Comparison of ENCODE assay signal across 17 mouse cellular contexts in the genomic region with DNA sequence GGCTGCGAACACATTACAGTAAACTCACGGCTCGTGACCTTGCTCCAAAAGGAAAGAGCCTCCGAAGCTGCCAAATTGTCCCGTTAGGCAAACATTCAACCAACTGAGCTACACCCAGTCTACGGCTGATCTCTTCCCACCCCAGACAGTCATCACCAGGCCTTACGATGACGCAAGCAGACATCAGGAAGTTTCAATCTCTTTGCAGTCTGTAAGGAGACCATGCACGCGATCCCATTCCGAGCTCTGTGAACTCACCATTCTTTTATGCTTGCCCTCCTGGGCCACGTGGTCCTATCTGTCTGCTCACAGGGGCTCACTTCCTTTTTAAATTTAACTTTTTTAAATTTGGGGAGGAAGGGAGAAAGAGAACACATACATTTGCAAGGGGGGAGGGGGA. TPM values are rescaled to one million over a fixed set of nuclear protein-coding genes. Genes with fewer than 3 reads are reported as not detected.
DNase-seq lines count a peak whose midpoint lies in the region; ATAC-seq and TF ChIP-seq lines count a peak whose summit lies in the region.
"Had no signal": no experiment of that assay in that cellular context is flagged by ENCODE, and none has a peak within 500 bp of the region (broad histone marks: within the 10 kb centered on the region; RNA-seq: fewer than 3 reads in every experiment).

No protein-coding gene starts in this region.

- H3K36me3 ChIP-seq in kidney, embryonic 15.5 days, result peaks cover 36% of the 10 kb centered on the region
- H3K36me3 ChIP-seq in CH12.LX (replicated peaks in 1 of 2; ENCODE audit: control insufficient read depth in 1 of 2, insufficient read depth in 1 of 2, low read length in 1 of 2), result no peaks in the 10 kb centered on the region
- H3K36me3 ChIP-seq in liver, embryonic 13.5 days, result 0 out of 2 replicates have a peak, but pooled peaks cover 3% of the 10 kb centered on the region
- H3K36me3 ChIP-seq: embryonic facial prominence, embryonic 15.5 days; neural tube, embryonic 12.5 days; stomach, embryonic 15.5 days had no signal

- H3K4me3 ChIP-seq in kidney, embryonic 15.5 days (replicated peaks), result no peak overlapping the region
- no peak overlapping the region for H3K4me3 ChIP-seq in CH12.LX (replicated peaks in 1 of 3; ENCODE audit: low read depth in 2 of 3, low read length in 2 of 3, poor library complexity in 1 of 3)
- H3K4me3 ChIP-seq in liver, embryonic 13.5 days (replicated peaks), result no peak overlapping the region
- H3K4me3 ChIP-seq: embryonic facial prominence, embryonic 15.5 days; neural tube, embryonic 12.5 days; stomach, embryonic 15.5 days had no signal

- DNase-seq in kidney, adult 9 months, result no peak
- peak; percentile 16 to 24 for DNase-seq in B cell, adult 2 months
- no peak for DNase-seq in CH12.LX (ENCODE audit: extremely low read depth)
- DNase-seq in liver, embryonic 13.5 days, result no peak
- DNase-seq in urinary bladder, postnatal 10 days (ENCODE audit: low spot score), result no peak
- no peak for DNase-seq in embryo, embryonic 9.5 days (ENCODE audit: extremely low spot score)
- DNase-seq: cerebellum, adult 18-20 months; heart, adult 18-20 months; left cerebral cortex, postnatal 4 days; retina, postnatal 1 day had no signal

- ATAC-seq in kidney, embryonic 15.5 days (replicated peaks; ENCODE audit: low FRiP score), result no peak
- no peak for ATAC-seq in liver, embryonic 13.5 days (ENCODE audit: low read depth)
- no peak for ATAC-seq in cerebellum, adult (ENCODE audit: insufficient number of reproducible peaks, low FRiP score, low TSS enrichment)
- ATAC-seq: inflammation-experienced regulatory T-cells, adult 6 months had no signal

- H3K27ac ChIP-seq in kidney, embryonic 15.5 days, result peak overlapping the region; percentile 28; the same call in 1 of the 2 replicates
- no peak overlapping the region for H3K27ac ChIP-seq in CH12.LX (ENCODE audit: insufficient read depth, low read depth)
- H3K27ac ChIP-seq in liver, embryonic 13.5 days, result no peak overlapping the region; the same call in 1 of the 2 replicates
- H3K27ac ChIP-seq: embryonic facial prominence, embryonic 15.5 days; neural tube, embryonic 12.5 days; stomach, embryonic 15.5 days had no signal

- TF ChIP-seq EP300 in CH12.LX (IDR thresholded peaks at IDR 0.05; ENCODE audit: low read length), result no peak

- H3K9me3 ChIP-seq in kidney, embryonic 15.5 days (replicated peaks), result no peaks in the 10 kb centered on the region
- no peaks in the 10 kb centered on the region for H3K9me3 ChIP-seq in CH12.LX (replicated peaks; ENCODE audit: low read length)
- no peaks in the 10 kb centered on the region for H3K9me3 ChIP-seq in liver, embryonic 13.5 days (replicated peaks)
- H3K9me3 ChIP-seq: embryonic facial prominence, embryonic 15.5 days; megakaryocyte, embryonic 14.5 days; neural tube, embryonic 12.5 days; stomach, embryonic 15.5 days had no signal

- H3K27me3 ChIP-seq in kidney, embryonic 15.5 days, result no peaks in the 10 kb centered on the region
- no peaks in the 10 kb centered on the region for H3K27me3 ChIP-seq in CH12.LX (replicated peaks)
- no peaks in the 10 kb centered on the region for H3K27me3 ChIP-seq in liver, embryonic 13.5 days
- H3K27me3 ChIP-seq: embryonic facial prominence, embryonic 15.5 days; neural tube, embryonic 12.5 days; stomach, embryonic 15.5 days had no signal

- 80% methylated on average over 12 of the region's 12 CpGs for WGBS in kidney, embryonic 15.5 days
- 41% methylated on average over 12 of the region's 12 CpGs for WGBS in liver, embryonic 13.5 days (ENCODE audit: insufficient replicate concordance)

- no peak overlapping the region for H3K9ac ChIP-seq in kidney, embryonic 15.5 days
- no peak overlapping the region for H3K9ac ChIP-seq in CH12.LX (ENCODE audit: insufficient read depth, low read depth)
- H3K9ac ChIP-seq in liver, embryonic 13.5 days, result 0 out of 2 replicates have a peak overlapping the region, but pooled peaks have one; percentile 13
- H3K9ac ChIP-seq: embryonic facial prominence, embryonic 15.5 days; neural tube, embryonic 12.5 days; stomach, embryonic 15.5 days had no signal

- no peaks in the 10 kb centered on the region for H3K79me2 ChIP-seq in CH12.LX (replicated peaks; ENCODE audit: control insufficient read depth, extremely low read depth, insufficient read depth, poor library complexity, severe bottlenecking)

- TF ChIP-seq RAD21 in CH12.LX (IDR thresholded peaks at IDR 0.05; ENCODE audit: low read depth, low read length), result no peak

- in situ Hi-C loops in CH12.LX (cut with MboI; ENCODE audit: low pct_ligation_motif_present, low pct_unique_long_range_greater_than_20kb, low sequenced_read_pairs), result no loop called here

- TF ChIP-seq CTCF in CH12.LX (conservative IDR thresholded peaks at IDR 0.05 in 1 of 2, IDR thresholded peaks at IDR 0.05 in 1 of 2; ENCODE audit: low read depth in 2 of 2, low read length in 2 of 2), result no peak

- no peak for TF ChIP-seq POLR2A in CH12.LX (IDR thresholded peaks at IDR 0.05; ENCODE audit: low read depth, low read length)

- no peak overlapping the region for H3K4me2 ChIP-seq in kidney, embryonic 15.5 days
- peak overlapping the region; percentile 2; the same call in 1 of the 2 replicates for H3K4me2 ChIP-seq in CH12.LX (ENCODE audit: insufficient read depth, low read depth, poor library complexity, severe bottlenecking)
- H3K4me2 ChIP-seq in liver, embryonic 13.5 days, result 0 out of 2 replicates have a peak overlapping the region, but pooled peaks have one; percentile 19
- H3K4me2 ChIP-seq: embryonic facial prominence, embryonic 15.5 days; neural tube, embryonic 12.5 days; stomach, embryonic 15.5 days had no signal

- dilution Hi-C loops in CH12.LX (cut with MboI; ENCODE audit: extremely low pct_ligation_motif_present, extremely low pct_unique_long_range_greater_than_20kb, low sequenced_read_pairs), result no loop called here

- H3K4me1 ChIP-seq in kidney, embryonic 15.5 days, result peaks cover 72% of the 10 kb centered on the region
- peaks cover 0 to 7% of the 10 kb centered on the region in 2 experiments; a peak in 1 of 4 replicates for H3K4me1 ChIP-seq in CH12.LX (ENCODE audit: control insufficient read depth in 1 of 2, insufficient read depth in 2 of 2)
- peaks cover 71% of the 10 kb centered on the region for H3K4me1 ChIP-seq in liver, embryonic 13.5 days (replicated peaks)

TF ChIP-seq in CH12.LX, 34 proteins besides CTCF, POLR2A, EP300 and RAD21:
- TF ChIP-seq PAX5 (IDR thresholded peaks at IDR 0.05; ENCODE audit: low read length), result no peak
- TF ChIP-seq TCF12 (IDR thresholded peaks at IDR 0.05; ENCODE audit: low read depth, low read length), result no peak
- no peak for TF ChIP-seq ETS1 (conservative IDR thresholded peaks at IDR 0.05; ENCODE audit: low read depth, low read length)
- no peak for TF ChIP-seq CHD2 (IDR thresholded peaks at IDR 0.05; ENCODE audit: low read length)
- TF ChIP-seq JUND (conservative IDR thresholded peaks at IDR 0.05; ENCODE audit: low read depth, low read length), result no peak
- no peak for TF ChIP-seq MYC (IDR thresholded peaks at IDR 0.05; ENCODE audit: low read depth, low read length)
- TF ChIP-seq SMC3 (IDR thresholded peaks at IDR 0.05; ENCODE audit: low read depth, low read length), result no peak
- no peak for TF ChIP-seq BHLHE40 (IDR thresholded peaks at IDR 0.05; ENCODE audit: low read depth, low read length)
- TF ChIP-seq MAX (IDR thresholded peaks at IDR 0.05; ENCODE audit: low read length), result no peak
- TF ChIP-seq E2F4 (IDR thresholded peaks at IDR 0.05; ENCODE audit: insufficient replicate concordance, low read depth, low read length), result no peak
- no peak for TF ChIP-seq KAT2A (IDR thresholded peaks at IDR 0.05; ENCODE audit: insufficient replicate concordance, low read length)
- TF ChIP-seq ZC3H11A (IDR thresholded peaks at IDR 0.05; ENCODE audit: low read depth, low read length), result no peak
- TF ChIP-seq USF2 (conservative IDR thresholded peaks at IDR 0.05; ENCODE audit: low read depth, low read length), result no peak
- no peak for TF ChIP-seq ZKSCAN1 (IDR thresholded peaks at IDR 0.05; ENCODE audit: borderline replicate concordance, low read depth, low read length)
- TF ChIP-seq RCOR1 (conservative IDR thresholded peaks at IDR 0.05; ENCODE audit: low read depth, low read length), result no peak
- TF ChIP-seq NRF1 (IDR thresholded peaks at IDR 0.05; ENCODE audit: low read depth, low read length), result no peak
- no peak for TF ChIP-seq POLR2AphosphoS2 (IDR thresholded peaks at IDR 0.05; ENCODE audit: low read depth, low read length)
- no peak for TF ChIP-seq ZNF384 (IDR thresholded peaks at IDR 0.05; ENCODE audit: low read depth, low read length)
- no peak for TF ChIP-seq MAZ (IDR thresholded peaks at IDR 0.05; ENCODE audit: low read depth, low read length)
- TF ChIP-seq MXI1 (IDR thresholded peaks at IDR 0.05; ENCODE audit: low read depth, low read length), result no peak

RNA-seq across cellular contexts. Expression of a gene that starts 32.6 kb away (rescaled TPM):
- polyA plus RNA-seq in kidney, embryonic 15.5 days (2015; fragmentation: Nextera tagmentation; extraction: Ambion mirVana), result 10.6 and 12.3 TPM in 2 replicates
- not detected in 2 replicates for total RNA-seq in CH12.LX (2012; rRNA removed)
- not detected in 2 replicates for total RNA-seq in CH12.LX (2014; rRNA removed)
- 0.35 TPM in 1 of 2 replicates, not detected in the other for polyA plus RNA-seq in CH12.LX (2012; ENCODE audit: insufficient read length, low read depth)
- polyA plus RNA-seq in liver, embryonic 13.5 days (2015; fragmentation: Nextera tagmentation; extraction: Ambion mirVana), result 2.5 and 2.8 TPM in 2 replicates
- polyA plus RNA-seq: inflammation-experienced regulatory T-cells, adult 6 months had no signal

Comparison
In these comparisons a context has a peak if more than half of its experiments do, and no peak if none do; other contexts are left out.
1. DNase-seq: peak in B cell, adult 2 months (2 of 2); none in kidney, adult 9 months (single experiment), CH12.LX (single experiment), liver, embryonic 13.5 days (single experiment), urinary bladder, postnatal 10 days (single experiment) and embryo, embryonic 9.5 days (single experiment).